Mouse (Mus musculus) heart, embryonic 16.5 days (tissue): ENCODE results near the gene Il17ra. TPM values are rescaled to one million over a fixed set of nuclear protein-coding genes. Genes with fewer than 3 reads are reported as not detected.

Experiments
- ATAC-seq: fragments of 200-750 bp; cut with Nextera tagmentation; replicated peaks from 2 replicates; pipeline ENCODE4 v1.8.0; 2017; ENCODE audit warnings: moderate number of reproducible peaks; ENCODE audit not compliant: insufficient read depth, low FRiP score; ENCODE audit errors: extremely low read depth
- H3K27ac ChIP-seq: fragments of 300-500 bp; sonication (generic); 2 replicates; pipeline ENCODE4 v1.5.1; 2014; ENCODE audit warnings: mild to moderate bottlenecking, low read length, control low read depth, moderate library complexity
- H3K27me3 ChIP-seq: fragments of 300-500 bp; sonication (generic); 2 replicates; pipeline ENCODE4 v1.6.1; 2014; ENCODE audit warnings: low read length, mixed read lengths; ENCODE audit not compliant: control insufficient read depth, insufficient read depth
- H3K36me3 ChIP-seq: fragments of 300-500 bp; sonication (generic); 2 replicates; pipeline ENCODE4 v1.6.1; 2014; ENCODE audit not compliant: control insufficient read depth, insufficient read depth
- H3K4me1 ChIP-seq: fragments of 300-500 bp; sonication (generic); 2 replicates; pipeline ENCODE4 v1.6.1; 2014; ENCODE audit warnings: low read length, mixed read lengths; ENCODE audit not compliant: control insufficient read depth, insufficient read depth
- H3K4me2 ChIP-seq: fragments of 300-500 bp; sonication (generic); 2 replicates; pipeline ENCODE4 v1.6.1; 2014; ENCODE audit warnings: low read depth, mild to moderate bottlenecking, control low read depth, low read length
- H3K4me3 ChIP-seq: fragments of 300-500 bp; sonication (generic); 2 replicates; pipeline ENCODE4 v1.5.1; 2014; ENCODE audit warnings: mild to moderate bottlenecking, control low read depth, low read length
- H3K9ac ChIP-seq: fragments of 300-500 bp; sonication (generic); 2 replicates; pipeline ENCODE4 v1.6.1; 2014; ENCODE audit warnings: low read length, control low read depth
- H3K9me3 ChIP-seq: fragments of 300-500 bp; sonication (generic); replicated peaks from 2 replicates; pipeline ENCODE4 v1.6.1; 2016; ENCODE audit warnings: low read length; ENCODE audit not compliant: control insufficient read depth
- WGBS: fragments of 180-500 bp; shearing (Covaris S2); extraction: QIAGEN DNeasy Blood & Tissue Kit; methylation state at CpG from one replicate; pipeline ENCODE4 v1.1.7; 2014; 5-methylcytosine and 5-hydroxymethylcytosine counted together
- polyA plus RNA-seq: library from polyadenylated mRNA; unstranded; fragments of >200 nt; fragmentation: Nextera tagmentation; extraction: Ambion mirVana; gene quantifications from 2 replicates; pipeline ENCODE4 v1.2.1, GENCODE M21; 2015

Il17ra gene
- polyA plus RNA-seq = 6.5 and 9.0 TPM in 2 replicates

GRCm38 (mm10) chr6:120463086-120463871, at the start of gene Il17ra:
Gene Il17ra (plus strand): TSS chr6:120463247.
- peaks cover 16% of the 10 kb centered on the region for H3K27me3 ChIP-seq
- 0 out of 2 replicates have a peak within 1 kb of the TSS, but pooled peaks have one; percentile 31 for H3K27ac ChIP-seq

GRCm38 (mm10) chr6:120438161-120438560, 24.9 kb upstream of the Il17ra start:
- no peak for ATAC-seq
- H3K9ac ChIP-seq = no peak overlapping the region
- peaks cover 27% of the 10 kb centered on the region for H3K36me3 ChIP-seq
- H3K4me3 ChIP-seq = no peak overlapping the region
- peaks cover 4% of the 10 kb centered on the region; the same call in 1 of the 2 replicates for H3K4me1 ChIP-seq
- H3K27ac ChIP-seq = no peak overlapping the region
- H3K4me2 ChIP-seq = no peak overlapping the region
- no peaks in the 10 kb centered on the region for H3K27me3 ChIP-seq
- WGBS = 94% methylated on average over 3 of the region's 3 CpGs
- no peaks in the 10 kb centered on the region for H3K9me3 ChIP-seq

More at GRCm38 (mm10) chr6:120463086-120463871, at the start of gene Il17ra:
- Histone ChIP-seq H3K4me1 (peaks cover 12% of the 10 kb centered on the region), H3K4me3 (peak within 1 kb of the TSS; percentile 74), H3K36me3 (no peaks in the 10 kb centered on the region), H3K4me2 (peak within 1 kb of the TSS; percentile 89), H3K9ac (peak within 1 kb of the TSS; percentile 77), H3K9me3 (no peaks in the 10 kb centered on the region)
- peak; percentile 75 for ATAC-seq
- WGBS = under 1% methylated on average over 89 of the region's 90 CpGs

- ATAC-seq = no peak
- no peak overlapping the region for H3K9ac ChIP-seq
- WGBS = 76% methylated on average over 4 of the region's 4 CpGs
- no peak overlapping the region for H3K4me2 ChIP-seq
- H3K36me3 ChIP-seq = peaks cover 20% of the 10 kb centered on the region
- no peak overlapping the region for H3K4me3 ChIP-seq
- no peaks in the 10 kb centered on the region for H3K9me3 ChIP-seq
- H3K4me1 ChIP-seq = peaks cover 9% of the 10 kb centered on the region; the same call in 1 of the 2 replicates
- H3K27ac ChIP-seq = no peak overlapping the region
- no peaks in the 10 kb centered on the region for H3K27me3 ChIP-seq
These were observed 20.8 kb upstream of the Il17ra start for GRCm38 (mm10) chr6:120442171-120442749.

GRCm38 (mm10) chr6:120443363-120444355, 19.4 kb upstream of the Il17ra start:
- no peak overlapping the region for H3K9ac ChIP-seq
- H3K9me3 ChIP-seq = no peaks in the 10 kb centered on the region
- no peaks in the 10 kb centered on the region for H3K27me3 ChIP-seq
- peak overlapping the region; percentile 26 for H3K27ac ChIP-seq
- 49% methylated on average over 14 of the region's 14 CpGs for WGBS
- peaks cover 17% of the 10 kb centered on the region for H3K36me3 ChIP-seq
- peak; percentile 49; the same call in 1 of the 2 replicates for ATAC-seq
- H3K4me1 ChIP-seq = peaks cover 9% of the 10 kb centered on the region; the same call in 1 of the 2 replicates
- peak overlapping the region; percentile 19 for H3K4me2 ChIP-seq
- H3K4me3 ChIP-seq = no peak overlapping the region

- no peaks in the 10 kb centered on the region for H3K36me3 ChIP-seq
- H3K27ac ChIP-seq = no peak overlapping the region
- no peak for ATAC-seq
- no peak overlapping the region for H3K9ac ChIP-seq
- H3K4me3 ChIP-seq = no peak overlapping the region
- H3K4me2 ChIP-seq = no peak overlapping the region
- WGBS = 79% methylated on average over 3 of the region's 3 CpGs
- H3K4me1 ChIP-seq = no peaks in the 10 kb centered on the region; the same call in 1 of the 2 replicates
- H3K9me3 ChIP-seq = no peaks in the 10 kb centered on the region
- H3K27me3 ChIP-seq = no peaks in the 10 kb centered on the region
These were observed 12.8 kb upstream of the Il17ra start for GRCm38 (mm10) chr6:120450208-120450607.

GRCm38 (mm10) chr6:120452384-120453102, 10.5 kb upstream of the Il17ra start:
- H3K9me3 ChIP-seq = no peaks in the 10 kb centered on the region
- H3K4me1 ChIP-seq = no peaks in the 10 kb centered on the region; the same call in 1 of the 2 replicates
- WGBS = 80% methylated on average over 11 of the region's 11 CpGs
- H3K27me3 ChIP-seq = no peaks in the 10 kb centered on the region
- H3K4me3 ChIP-seq = no peak overlapping the region
- no peak overlapping the region for H3K27ac ChIP-seq
- no peak overlapping the region for H3K4me2 ChIP-seq
- H3K9ac ChIP-seq = no peak overlapping the region
- ATAC-seq = no peak
- no peaks in the 10 kb centered on the region for H3K36me3 ChIP-seq

- Histone ChIP-seq H3K27ac (no peak overlapping the region), H3K4me2 (no peak overlapping the region), H3K4me3 (no peak overlapping the region), H3K9me3 (no peaks in the 10 kb centered on the region), H3K27me3 (no peaks in the 10 kb centered on the region), H3K36me3 (no peaks in the 10 kb centered on the region), H3K9ac (no peak overlapping the region), H3K4me1 (no peaks in the 10 kb centered on the region; the same call in 1 of the 2 replicates)
- no peak for ATAC-seq
- WGBS = 67% methylated on average over 5 of the region's 5 CpGs
These were observed 10.0 kb upstream of the Il17ra start for GRCm38 (mm10) chr6:120453103-120453445.

GRCm38 (mm10) chr6:120453556-120453955, 9.5 kb upstream of the Il17ra start:
- ATAC-seq = no peak
- Histone ChIP-seq H3K4me2 (no peak overlapping the region), H3K4me1 (no peaks in the 10 kb centered on the region; the same call in 1 of the 2 replicates), H3K36me3 (no peaks in the 10 kb centered on the region), H3K27me3 (no peaks in the 10 kb centered on the region), H3K4me3 (no peak overlapping the region), H3K9me3 (no peaks in the 10 kb centered on the region), H3K27ac (no peak overlapping the region), H3K9ac (no peak overlapping the region)
- WGBS = 89% methylated on average over 3 of the region's 3 CpGs
